Mouse (Mus musculus) spleen, adult 2 months (tissue): ENCODE results near the gene Sfr1. TPM values are rescaled to one million over a fixed set of nuclear protein-coding genes. Genes with fewer than 3 reads are reported as not detected.

Experiments used
- DNase-seq, 2 experiments: peaks; one replicate each; pipeline versions ENCODE4 v3.0.0 to v3.0.0-alpha.2; 2012 to 2021; ENCODE audit warnings: low spot score in 2 of 2, low read depth in 1 of 2
- H3K27ac ChIP-seq: fragments of 200-500 bp; 2 replicates; pipeline ENCODE4 v1.5.1; 2012; ENCODE audit warnings: low read length, inconsistent platforms; ENCODE audit not compliant: insufficient read depth
- H3K27me3 ChIP-seq: fragments of 200-500 bp; 2 replicates; pipeline ENCODE4 v1.6.1; 2012; ENCODE audit warnings: mild to moderate bottlenecking, moderate library complexity, low read length, inconsistent platforms; ENCODE audit not compliant: control insufficient read depth, insufficient read depth
- H3K36me3 ChIP-seq: fragments of 200-500 bp; 2 replicates; pipeline ENCODE4 v1.6.1; 2012; ENCODE audit warnings: mild to moderate bottlenecking, low read length, inconsistent platforms; ENCODE audit not compliant: control insufficient read depth, insufficient read depth
- H3K4me1 ChIP-seq: fragments of 200-500 bp; 2 replicates; pipeline ENCODE4 v1.6.1; 2011; ENCODE audit warnings: inconsistent platforms; ENCODE audit not compliant: control insufficient read depth, insufficient read depth, insufficient read length
- H3K4me3 ChIP-seq: fragments of 200-500 bp; 2 replicates; pipeline ENCODE4 v1.5.1; 2011; ENCODE audit warnings: mild to moderate bottlenecking, inconsistent platforms; ENCODE audit not compliant: insufficient read depth, insufficient read length; ENCODE audit errors: extremely low read depth
- CTCF ChIP-seq: fragments of 200-500 bp; IDR thresholded peaks from 2 replicates; pipeline ENCODE4 v1.5.1; 2011; ENCODE audit warnings: mild to moderate bottlenecking, inconsistent platforms; ENCODE audit not compliant: insufficient read depth, insufficient read length, insufficient replicate concordance; ENCODE audit errors: extremely low read depth
- POLR2A ChIP-seq: fragments of 200-500 bp; IDR thresholded peaks from 2 replicates; pipeline ENCODE4 v1.6.1; 2011; ENCODE audit warnings: low read depth, low read length, inconsistent platforms
- WGBS: fragments of 180-500 bp; shearing (Covaris S2); methylation state at CpG from one replicate; pipeline ENCODE4 v1.1.7; 2018; 5-methylcytosine and 5-hydroxymethylcytosine counted together
- polyA plus RNA-seq: library from polyadenylated mRNA; depleted of rRNA; stranded (reverse); fragments of >200 nt; gene quantifications from 2 replicates; pipeline ENCODE4 v1.2.3, GENCODE M21; 2012

Gene Sfr1
- polyA plus RNA-seq, 1 experiment = 16.4 TPM

DNA sequence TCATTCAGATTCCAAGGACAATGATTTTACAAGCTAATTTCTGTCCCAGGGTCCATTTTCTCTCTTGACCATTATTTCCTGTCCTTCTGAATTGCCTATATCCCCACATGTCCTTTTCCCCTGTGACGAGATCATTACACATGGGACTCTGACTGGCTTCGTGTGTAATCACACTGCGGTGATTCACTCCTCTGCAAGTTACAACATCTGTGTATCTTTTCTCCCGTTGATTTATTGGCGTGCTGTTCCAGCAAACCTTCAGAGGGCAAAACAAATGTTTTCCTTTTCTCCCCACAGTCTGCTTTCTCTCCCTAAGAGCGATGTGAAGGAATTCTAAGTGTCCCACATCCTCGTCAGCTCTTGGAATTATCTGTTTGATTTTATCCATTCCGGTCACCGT lies 31.7 kb upstream of the Sfr1 start:
- Histone ChIP-seq H3K27me3 (no peaks in the 10 kb centered on the region), H3K27ac (no peak overlapping the region), H3K4me3 (no peak overlapping the region), H3K4me1 (no peaks in the 10 kb centered on the region), H3K36me3 (no peaks in the 10 kb centered on the region)
- DNase-seq = no peak
- 88% methylated on average over 9 of the region's 9 CpGs for WGBS
- no peak for TF ChIP-seq POLR2A
- TF ChIP-seq CTCF = no peak

DNA sequence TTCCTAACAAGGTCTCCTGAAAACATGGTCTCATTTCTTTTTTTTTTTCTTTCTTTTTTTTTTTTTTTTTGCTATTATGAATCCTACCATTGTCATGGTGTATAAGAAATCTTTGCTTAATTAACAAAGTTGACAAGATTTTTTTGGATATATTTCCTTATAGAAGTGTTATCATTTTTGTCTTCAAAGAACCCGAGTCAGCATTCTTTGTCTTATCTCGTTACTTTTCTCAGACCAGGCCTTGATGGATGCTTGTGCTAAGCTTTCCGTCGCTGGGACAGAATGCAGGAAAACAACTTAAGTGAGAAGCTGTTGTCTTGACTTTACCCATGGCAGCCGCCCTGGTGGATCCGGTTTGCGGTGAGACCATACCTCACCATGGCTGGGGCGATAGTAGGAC lies 31.0 kb upstream of the Sfr1 start:
- Histone ChIP-seq H3K36me3 (no peaks in the 10 kb centered on the region), H3K4me1 (no peaks in the 10 kb centered on the region), H3K27me3 (no peaks in the 10 kb centered on the region), H3K27ac (no peak overlapping the region), H3K4me3 (no peak overlapping the region)
- WGBS = 89% methylated on average over 8 of the region's 8 CpGs
- no peak for DNase-seq
- TF ChIP-seq CTCF (no peak), POLR2A (no peak)

DNA sequence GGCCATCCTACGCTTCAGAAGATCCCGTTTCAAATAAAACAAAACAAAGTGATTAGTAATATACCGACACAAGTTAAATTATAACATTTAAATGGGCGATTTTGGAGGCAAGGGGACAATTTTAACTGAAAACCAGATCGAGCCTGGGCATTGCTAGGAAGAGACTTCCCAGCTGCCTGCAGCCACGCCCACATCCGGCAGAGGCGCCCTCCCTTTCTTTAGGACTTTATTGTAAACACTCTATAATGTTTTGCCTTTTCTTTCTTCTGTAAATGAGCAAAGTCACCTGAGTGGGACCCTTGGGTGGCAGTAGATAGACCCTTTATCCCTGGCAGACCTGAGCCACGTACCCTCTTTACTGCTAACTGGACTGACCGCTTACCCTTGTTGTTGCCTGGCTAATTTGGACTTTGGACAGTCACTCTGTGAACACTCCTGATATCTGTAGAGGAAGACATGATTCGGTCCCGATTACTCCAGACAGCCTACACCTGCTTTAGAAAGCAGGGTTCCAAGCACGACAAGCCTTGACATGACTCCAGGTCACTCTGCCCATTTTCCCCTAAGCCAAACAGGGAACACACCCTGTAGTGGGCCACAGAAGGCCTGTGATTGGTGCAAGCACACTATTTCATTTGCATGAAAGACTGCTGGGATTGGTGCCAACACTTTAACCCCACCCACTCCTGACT lies 26.3 kb upstream of the Sfr1 start:
- no peak overlapping the region for H3K27ac ChIP-seq
- no peak overlapping the region for H3K4me3 ChIP-seq
- 87% methylated on average over 13 of the region's 13 CpGs for WGBS
- no peak for DNase-seq
- no peak for TF ChIP-seq POLR2A
- TF ChIP-seq CTCF = no peak
- no peaks in the 10 kb centered on the region for H3K36me3 ChIP-seq
- no peaks in the 10 kb centered on the region for H3K4me1 ChIP-seq
- H3K27me3 ChIP-seq = no peaks in the 10 kb centered on the region

DNA sequence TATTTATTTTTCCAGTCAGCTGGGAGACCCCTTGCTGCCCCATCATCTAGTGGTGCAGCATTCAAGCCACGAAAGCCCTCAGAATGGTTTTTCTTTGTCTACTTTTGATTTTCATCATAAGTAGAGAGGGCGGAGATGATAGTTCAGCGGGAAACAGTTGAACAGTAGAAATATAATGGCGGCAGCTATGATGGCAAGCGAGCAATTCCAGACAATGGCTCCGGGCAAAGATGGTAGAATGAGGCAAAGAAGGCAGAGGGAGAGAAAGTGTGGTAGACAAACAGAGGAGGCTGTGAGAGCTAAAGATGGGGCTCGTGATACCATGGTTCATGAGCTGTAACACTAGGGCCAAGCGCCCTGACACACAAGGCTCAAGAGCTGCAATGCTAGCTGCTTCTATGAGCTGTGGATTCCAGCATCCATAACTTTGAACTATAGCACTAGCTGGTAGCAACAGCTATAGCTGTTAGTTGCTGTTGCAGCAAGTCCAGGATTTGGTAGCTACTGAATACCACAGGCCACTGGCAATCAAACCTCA lies 25.6 kb upstream of the Sfr1 start:
- H3K27me3 ChIP-seq = no peaks in the 10 kb centered on the region
- TF ChIP-seq CTCF = no peak
- no peak for TF ChIP-seq POLR2A
- no peak overlapping the region for H3K27ac ChIP-seq
- no peak overlapping the region for H3K4me3 ChIP-seq
- H3K36me3 ChIP-seq = no peaks in the 10 kb centered on the region
- no peak for DNase-seq
- WGBS = 93% methylated on average over 8 of the region's 8 CpGs
- H3K4me1 ChIP-seq = no peaks in the 10 kb centered on the region

DNA sequence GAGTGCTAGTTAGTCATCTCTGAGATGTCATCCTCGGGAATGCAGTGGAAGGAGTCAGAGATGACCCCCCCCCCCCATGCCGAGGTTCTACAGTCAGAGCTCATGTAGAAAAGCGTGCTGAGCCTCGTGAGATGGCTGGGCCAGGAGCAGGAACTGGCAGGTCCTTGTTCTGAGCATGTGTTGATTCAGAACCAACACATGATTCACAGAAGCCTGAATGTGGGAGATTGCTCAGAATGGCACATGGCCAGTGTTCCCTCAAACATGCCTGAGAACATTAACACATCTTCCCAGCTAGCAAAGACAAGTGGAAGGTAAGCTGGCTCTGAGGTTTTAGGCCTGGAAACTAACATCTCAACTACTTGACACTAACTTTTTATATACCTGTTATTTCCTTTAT lies 21.1 kb upstream of the Sfr1 start:
- no peaks in the 10 kb centered on the region for H3K4me1 ChIP-seq
- H3K4me3 ChIP-seq = no peak overlapping the region
- H3K36me3 ChIP-seq = no peaks in the 10 kb centered on the region
- 83% methylated on average over 4 of the region's 4 CpGs for WGBS
- TF ChIP-seq POLR2A (no peak), CTCF (no peak)
- no peaks in the 10 kb centered on the region for H3K27me3 ChIP-seq
- no peak for DNase-seq
- no peak overlapping the region for H3K27ac ChIP-seq

DNA sequence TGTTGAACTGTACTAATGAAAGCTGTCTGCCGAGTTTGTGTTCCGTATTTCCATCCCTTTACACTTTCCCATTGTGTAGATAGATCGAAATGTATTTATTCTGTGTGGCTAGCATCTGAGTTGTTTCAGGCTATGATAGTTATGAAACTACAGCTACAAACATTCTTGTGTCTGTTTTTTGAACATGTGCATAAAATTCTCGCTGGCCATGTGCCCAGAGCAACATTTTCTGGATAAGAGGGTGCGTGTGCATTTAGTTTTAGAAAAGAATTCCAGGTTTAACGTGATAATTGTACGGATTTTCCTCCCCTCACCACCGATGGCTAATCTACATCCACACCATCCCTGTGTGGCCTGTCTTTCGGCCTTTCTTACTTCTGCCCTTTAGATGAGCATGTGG lies 18.0 kb upstream of the Sfr1 start:
- Histone ChIP-seq H3K4me1 (no peaks in the 10 kb centered on the region), H3K27ac (no peak overlapping the region), H3K36me3 (no peaks in the 10 kb centered on the region), H3K27me3 (no peaks in the 10 kb centered on the region), H3K4me3 (no peak overlapping the region)
- TF ChIP-seq POLR2A (no peak), CTCF (no peak)
- WGBS = 89% methylated on average over 9 of the region's 9 CpGs
- DNase-seq = no peak

DNA sequence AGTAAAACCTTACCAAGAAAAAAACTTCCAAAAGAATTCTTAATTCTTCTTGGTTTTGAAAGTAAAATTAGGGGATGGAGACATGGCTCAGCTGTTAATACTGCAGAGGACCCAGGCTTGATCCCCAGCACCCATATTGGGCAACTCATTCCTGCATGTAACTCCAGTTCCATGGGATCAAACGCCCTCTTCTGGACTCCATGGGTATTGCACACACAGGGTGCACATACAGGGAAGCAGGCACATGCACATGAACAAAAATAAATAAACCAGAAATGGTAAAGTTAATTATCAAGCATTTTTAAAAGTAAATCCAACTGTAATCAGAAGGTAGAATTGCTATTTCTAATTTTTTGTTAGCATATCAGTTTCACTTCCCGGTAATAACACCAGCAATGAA lies 15.3 kb upstream of the Sfr1 start:
- no peak overlapping the region for H3K4me3 ChIP-seq
- TF ChIP-seq POLR2A (no peak), CTCF (no peak)
- no peaks in the 10 kb centered on the region for H3K36me3 ChIP-seq
- H3K27ac ChIP-seq = no peak overlapping the region
- no peaks in the 10 kb centered on the region for H3K27me3 ChIP-seq
- H3K4me1 ChIP-seq = no peaks in the 10 kb centered on the region
- WGBS = 70% methylated on average over 2 of the region's 2 CpGs
- DNase-seq = no peak
